Comparison of ENCODE assay signal across 7 mouse cellular contexts in the genomic region with DNA sequence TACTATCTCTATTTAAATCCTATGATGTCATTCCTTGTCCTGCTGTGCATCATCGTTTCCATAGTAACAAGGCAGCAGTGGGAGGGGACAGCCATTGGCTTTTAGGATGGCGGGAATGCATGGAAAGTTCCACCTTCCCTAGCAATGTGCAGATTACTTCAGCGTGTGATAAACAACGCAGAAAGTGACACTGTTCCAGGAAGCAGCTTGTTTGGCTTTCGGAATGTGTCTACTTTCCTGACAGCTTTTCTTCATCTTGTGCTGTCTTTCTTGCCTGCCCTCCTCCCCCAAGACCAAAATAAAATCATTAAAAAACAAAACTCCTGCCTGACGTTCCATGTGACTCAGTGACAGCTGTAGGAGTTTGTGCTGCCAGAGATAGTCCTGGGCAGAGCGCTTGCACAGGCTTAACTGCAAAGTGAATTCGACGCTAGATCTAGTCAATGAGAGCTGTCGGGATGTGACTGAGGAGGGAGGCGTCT.
DNase-seq lines count a peak whose midpoint lies in the region; ATAC-seq lines count a peak whose summit lies in the region.

No protein-coding gene starts in this region.

- H3K27me3 ChIP-seq in kidney, embryonic 16.5 days (ENCODE audit: insufficient read depth, low read length) = no peaks in the 10 kb centered on the region
- no peaks in the 10 kb centered on the region for H3K27me3 ChIP-seq in stomach, embryonic 14.5 days (ENCODE audit: control insufficient read depth, insufficient read depth, low read length)

- H3K4me1 ChIP-seq in kidney, embryonic 16.5 days (ENCODE audit: insufficient read depth, low read length) = peaks cover 12% of the 10 kb centered on the region
- 0 out of 2 replicates have a peak, but pooled peaks cover 4% of the 10 kb centered on the region for H3K4me1 ChIP-seq in stomach, embryonic 14.5 days (ENCODE audit: control insufficient read depth, insufficient read depth, low read length)

- peak overlapping the region; percentile 43 for H3K4me2 ChIP-seq in kidney, embryonic 16.5 days (replicated peaks; ENCODE audit: low read depth, low read length)
- 0 out of 2 replicates have a peak overlapping the region, but pooled peaks have one; percentile 10 for H3K4me2 ChIP-seq in stomach, embryonic 14.5 days (replicated peaks; ENCODE audit: low read depth, low read length)

- no peak overlapping the region for H3K4me3 ChIP-seq in kidney, embryonic 16.5 days (ENCODE audit: low read length)
- H3K4me3 ChIP-seq in stomach, embryonic 14.5 days (ENCODE audit: low read depth, low read length) = no peak overlapping the region

- no peaks in the 10 kb centered on the region for H3K9me3 ChIP-seq in kidney, embryonic 16.5 days (ENCODE audit: low read length)
- no peaks in the 10 kb centered on the region for H3K9me3 ChIP-seq in stomach, embryonic 14.5 days (ENCODE audit: control insufficient read depth, low read depth, low read length)

- H3K36me3 ChIP-seq in kidney, embryonic 16.5 days (ENCODE audit: insufficient read depth, low read length) = no peaks in the 10 kb centered on the region
- H3K36me3 ChIP-seq in stomach, embryonic 14.5 days (ENCODE audit: control insufficient read depth, insufficient read depth, low read length) = no peaks in the 10 kb centered on the region

- peak; percentile 28; the same call in 1 of the 2 replicates for ATAC-seq in kidney, embryonic 16.5 days (ENCODE audit: low FRiP score, low TSS enrichment)
- peak; percentile 61; the same call in 1 of the 2 replicates for ATAC-seq in stomach, embryonic 14.5 days (ENCODE audit: insufficient number of reproducible peaks, insufficient read depth, low FRiP score, low read depth)

- DNase-seq in MN1 (ENCODE audit: low spot score) = peak; percentile 93
- DNase-seq in embryo, embryonic 10 days (ENCODE audit: low spot score) = peak; percentile 76
- DNase-seq in heart, adult 9 months (ENCODE audit: low spot score in 2 of 2) = peak; percentile 67 to 74
- DNase-seq in lung, postnatal 36 days = peak; percentile 35
- no peak for DNase-seq in spleen, adult 12 weeks (ENCODE audit: low spot score)

- WGBS in kidney, embryonic 16.5 days = 14% methylated on average over 11 of the region's 11 CpGs
- 16% methylated on average over 11 of the region's 11 CpGs for WGBS in stomach, embryonic 14.5 days

- 0 out of 2 replicates have a peak overlapping the region, but pooled peaks have one; percentile 26 for H3K9ac ChIP-seq in kidney, embryonic 16.5 days (replicated peaks; ENCODE audit: low read length)
- no peak overlapping the region for H3K9ac ChIP-seq in stomach, embryonic 14.5 days (replicated peaks; ENCODE audit: low read depth, low read length)

- no peak overlapping the region for H3K27ac ChIP-seq in kidney, embryonic 16.5 days (ENCODE audit: low read length)
- H3K27ac ChIP-seq in stomach, embryonic 14.5 days (ENCODE audit: low read length) = no peak overlapping the region
